Mouse (Mus musculus) hindbrain, embryonic 10.5 days (tissue): ENCODE data around the gene Megf8. TPM values are rescaled to one million over a fixed set of nuclear protein-coding genes. Genes with fewer than 3 reads are reported as not detected.
A peak's percentile ranks its signal among the peaks of the same experiment; 100 is the strongest.

ENCODE experiments used
- DNase-seq: peaks from one replicate; pipeline ENCODE4 v3.0.0-alpha.2; 2017; ENCODE audit warnings: low spot score
- H3K27ac ChIP-seq: fragments of 300-500 bp; sonication (generic); 2 replicates; pipeline ENCODE4 v1.5.1; 2016; ENCODE audit warnings: mild to moderate bottlenecking, moderate library complexity
- H3K27me3 ChIP-seq: fragments of 300-500 bp; sonication (generic); 2 replicates; pipeline ENCODE4 v1.6.1; 2016; ENCODE audit warnings: mild to moderate bottlenecking; ENCODE audit not compliant: poor library complexity, insufficient read depth, severe bottlenecking
- H3K36me3 ChIP-seq: fragments of 300-500 bp; sonication (generic); 2 replicates; pipeline ENCODE4 v1.6.1; 2016; ENCODE audit warnings: mild to moderate bottlenecking, moderate library complexity
- H3K4me1 ChIP-seq: fragments of 300-500 bp; sonication (generic); replicated peaks from 2 replicates; pipeline ENCODE4 v1.6.1; 2016; ENCODE audit warnings: mild to moderate bottlenecking
- H3K4me3 ChIP-seq: fragments of 300-500 bp; sonication (generic); 2 replicates; pipeline ENCODE4 v1.5.1; 2016; ENCODE audit warnings: mild to moderate bottlenecking, moderate library complexity
- H3K9me3 ChIP-seq: fragments of 300-500 bp; sonication (generic); 2 replicates; pipeline ENCODE4 v1.6.1; 2016; ENCODE audit warnings: mild to moderate bottlenecking, moderate library complexity
- WGBS: fragments of 180-500 bp; shearing (Covaris S2); methylation state at CpG from one replicate; pipeline ENCODE4 v1.1.7; 2016; 5-methylcytosine and 5-hydroxymethylcytosine counted together
- polyA plus RNA-seq: library from polyadenylated mRNA; unstranded; fragments of >200 nt; fragmentation: Nextera tagmentation; extraction: Ambion mirVana; gene quantifications from 2 replicates; pipeline ENCODE4 v1.2.1, GENCODE M21; 2016

The Megf8 gene
- polyA plus RNA-seq, 1 experiment from 2014 or later: 18.2 TPM

GRCm38 (mm10) chr7:25333596-25334307, 16.8 kb downstream of the Megf8 start:
- peaks cover 5% of the 10 kb centered on the region; the same call in 1 of the 2 replicates for H3K9me3 ChIP-seq
- H3K36me3 ChIP-seq: peaks cover 86% of the 10 kb centered on the region
- no peak overlapping the region for H3K27ac ChIP-seq
- H3K4me3 ChIP-seq: no peak overlapping the region
- 38% methylated on average over 16 of the region's 16 CpGs for WGBS
- no peaks in the 10 kb centered on the region for H3K27me3 ChIP-seq
- H3K4me1 ChIP-seq: no peaks in the 10 kb centered on the region
- peak; percentile 81 for DNase-seq

- Histone ChIP-seq H3K4me3 (no peak overlapping the region), H3K9me3 (peaks cover 5% of the 10 kb centered on the region; the same call in 1 of the 2 replicates), H3K4me1 (no peaks in the 10 kb centered on the region), H3K27ac (no peak overlapping the region), H3K36me3 (peaks cover 89% of the 10 kb centered on the region), H3K27me3 (no peaks in the 10 kb centered on the region)
- DNase-seq: no peak
- WGBS: 82% methylated on average over 12 of the region's 12 CpGs
These were observed 17.5 kb downstream of the Megf8 start for GRCm38 (mm10) chr7:25334472-25334871.

GRCm38 (mm10) chr7:25339329-25339728, 22.4 kb downstream of the Megf8 start:
- DNase-seq: no peak
- WGBS: 90% methylated on average over 9 of the region's 9 CpGs
- no peaks in the 10 kb centered on the region for H3K27me3 ChIP-seq
- peaks cover 5% of the 10 kb centered on the region; the same call in 1 of the 2 replicates for H3K9me3 ChIP-seq
- H3K4me1 ChIP-seq: no peaks in the 10 kb centered on the region; the same call in 1 of the 2 replicates
- peaks cover 91% of the 10 kb centered on the region for H3K36me3 ChIP-seq
- H3K27ac ChIP-seq: no peak overlapping the region
- no peak overlapping the region for H3K4me3 ChIP-seq

- no peak overlapping the region for H3K27ac ChIP-seq
- peaks cover 5% of the 10 kb centered on the region; the same call in 1 of the 2 replicates for H3K9me3 ChIP-seq
- no peaks in the 10 kb centered on the region for H3K27me3 ChIP-seq
- H3K4me3 ChIP-seq: no peak overlapping the region
- H3K36me3 ChIP-seq: peaks cover 89% of the 10 kb centered on the region
- DNase-seq: no peak
- WGBS: 82% methylated on average over 20 of the region's 20 CpGs
- H3K4me1 ChIP-seq: no peaks in the 10 kb centered on the region; the same call in 1 of the 2 replicates
These were observed 24.2 kb downstream of the Megf8 start for GRCm38 (mm10) chr7:25341000-25341784.

GRCm38 (mm10) chr7:25348861-25349260, 31.9 kb downstream of the Megf8 start:
- Histone ChIP-seq H3K36me3 (peaks cover 97% of the 10 kb centered on the region), H3K4me3 (no peak overlapping the region), H3K27ac (no peak overlapping the region), H3K27me3 (no peaks in the 10 kb centered on the region), H3K4me1 (no peaks in the 10 kb centered on the region), H3K9me3 (peaks cover 22% of the 10 kb centered on the region)
- 87% methylated on average over 8 of the region's 8 CpGs for WGBS
- DNase-seq: no peak

- DNase-seq: peak; percentile 67
- Histone ChIP-seq H3K4me3 (peak overlapping the region; percentile 24), H3K27ac (peak overlapping the region; percentile 83), H3K27me3 (no peaks in the 10 kb centered on the region), H3K4me1 (peaks cover 24% of the 10 kb centered on the region), H3K9me3 (no peaks in the 10 kb centered on the region), H3K36me3 (peaks cover 98% of the 10 kb centered on the region)
- 58% methylated on average over 19 of the region's 19 CpGs for WGBS
These were observed 41.8 kb downstream of the Megf8 start for GRCm38 (mm10) chr7:25358721-25359206.

- DNase-seq: no peak
- 89% methylated on average over 19 of the region's 19 CpGs for WGBS
- peaks cover 60% of the 10 kb centered on the region for H3K4me1 ChIP-seq
- H3K27me3 ChIP-seq: peaks cover 35% of the 10 kb centered on the region
- H3K9me3 ChIP-seq: no peaks in the 10 kb centered on the region
- no peak overlapping the region for H3K27ac ChIP-seq
- H3K4me3 ChIP-seq: no peak overlapping the region
- peaks cover 68% of the 10 kb centered on the region for H3K36me3 ChIP-seq
These were observed 46.2 kb downstream of the Megf8 start for GRCm38 (mm10) chr7:25363151-25363550.

- Histone ChIP-seq H3K4me1 (peaks cover 57% of the 10 kb centered on the region), H3K27me3 (peaks cover 40% of the 10 kb centered on the region), H3K4me3 (no peak overlapping the region), H3K9me3 (no peaks in the 10 kb centered on the region), H3K27ac (no peak overlapping the region), H3K36me3 (peaks cover 63% of the 10 kb centered on the region)
- WGBS: 94% methylated on average over 17 of the region's 17 CpGs
- DNase-seq: no peak
These were observed 46.7 kb downstream of the Megf8 start for GRCm38 (mm10) chr7:25363632-25364031.

GRCm38 (mm10) chr7:25365937-25366625, 49.1 kb downstream of the Megf8 start:
- 16% methylated on average over 13 of the region's 13 CpGs for WGBS
- H3K27ac ChIP-seq: peak overlapping the region; percentile 80
- peaks cover 62% of the 10 kb centered on the region for H3K27me3 ChIP-seq

GRCm38 (mm10) chr7:25367632-25368293, 50.8 kb downstream of the Megf8 start:
- Histone ChIP-seq H3K4me1 (peaks cover 48% of the 10 kb centered on the region), H3K36me3 (peaks cover 22% of the 10 kb centered on the region), H3K9me3 (no peaks in the 10 kb centered on the region), H3K27ac (no peak overlapping the region), H3K27me3 (peaks cover 62% of the 10 kb centered on the region), H3K4me3 (peak overlapping the region; percentile 25)
- 3% methylated on average over 33 of the region's 33 CpGs for WGBS
- DNase-seq: no peak

More at GRCm38 (mm10) chr7:25365937-25366625, 49.1 kb downstream of the Megf8 start:
- Histone ChIP-seq H3K9me3 (no peaks in the 10 kb centered on the region), H3K36me3 (peaks cover 38% of the 10 kb centered on the region), H3K4me3 (peak overlapping the region; percentile 16; the same call in 1 of the 2 replicates), H3K4me1 (peaks cover 48% of the 10 kb centered on the region)
- DNase-seq: peak; percentile 58

GRCm38 (mm10) chr7:25368333-25368732, 51.4 kb downstream of the Megf8 start:
- WGBS: 22% methylated on average over 12 of the region's 12 CpGs
- H3K9me3 ChIP-seq: no peaks in the 10 kb centered on the region
- DNase-seq: no peak

More at GRCm38 (mm10) chr7:25368333-25368732, 51.4 kb downstream of the Megf8 start:
- H3K27me3 ChIP-seq: peaks cover 62% of the 10 kb centered on the region
- H3K4me1 ChIP-seq: peaks cover 48% of the 10 kb centered on the region
- H3K4me3 ChIP-seq: peak overlapping the region; percentile 25; the same call in 1 of the 2 replicates
- H3K36me3 ChIP-seq: peaks cover 16% of the 10 kb centered on the region
- H3K27ac ChIP-seq: no peak overlapping the region
